Mouse (Mus musculus) erythroblast, embryonic 14.5 days (primary cell): Measurements from ENCODE around the gene Atxn2l.

Experiments
- GATA1 ChIP-seq: IDR thresholded peaks from 2 replicates; pipeline ENCODE4 v1.6.1; 2012; ENCODE audit warnings: low read length, inconsistent platforms, mixed read lengths
- TAL1 ChIP-seq: IDR thresholded peaks from 3 replicates; pipeline ENCODE4 v1.6.1; 2012; ENCODE audit warnings: low read length, inconsistent platforms, mixed read lengths

DNA sequence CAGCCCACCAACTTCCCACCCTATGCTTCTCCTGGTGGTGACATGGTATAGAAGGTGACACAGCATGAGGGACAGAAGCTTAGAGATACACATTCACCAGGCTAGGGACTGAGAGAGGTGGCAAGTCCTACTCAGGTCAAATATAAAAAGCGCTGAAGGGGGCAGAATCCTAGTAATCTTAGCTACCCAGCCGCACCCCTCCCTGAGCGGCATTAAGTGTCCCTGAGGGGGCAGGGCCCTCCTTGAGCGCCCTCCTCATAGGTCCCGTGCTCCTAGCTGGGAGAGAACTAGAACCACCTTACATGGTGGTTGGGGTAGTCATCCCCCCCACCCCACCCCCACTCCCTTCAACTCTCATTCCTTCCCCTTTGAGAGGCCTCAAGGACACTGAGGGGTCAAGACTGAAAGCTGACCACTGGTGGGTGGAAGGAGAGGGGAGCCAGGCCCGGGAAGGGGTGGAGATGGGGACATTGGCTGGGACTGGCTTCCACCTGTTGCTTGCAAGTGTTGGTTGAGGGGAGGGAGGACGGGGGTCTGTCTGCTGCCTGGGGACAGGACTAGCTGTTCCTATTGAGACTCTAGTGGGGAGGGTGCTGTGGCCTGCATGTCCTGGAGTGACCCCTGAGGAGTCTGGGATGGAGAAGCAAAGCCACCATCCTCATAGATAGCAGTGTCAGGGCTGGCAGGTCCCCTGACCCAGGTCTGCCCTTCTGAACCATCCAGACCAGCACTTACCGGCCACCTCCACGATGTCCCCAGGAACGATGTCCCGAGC, 44.2 kb downstream of the Atxn2l start:
- TF ChIP-seq GATA1 (no peak), TAL1 (no peak)
